Mouse (Mus musculus): Measurements from ENCODE around the gene Mnt.
"Not testable (repeated sequence)": the region's sequence is repeated elsewhere in the genome, so short reads cannot be mapped to it uniquely, and the experiment has no call there.

Mnt gene

GRCm38 (mm10) chr11:74830256-74831161, at the start of gene Mnt:
Mnt (plus strand) TSS chr11:74830920.
- peak; percentile 91 for DNase-seq (ENCODE audit: low spot score)

- DNase-seq (ENCODE audit: low spot score), result no peak
Observed at GRCm38 (mm10) chr11:74792874-74793273, 37.8 kb upstream of the Mnt start.

- DNase-seq (ENCODE audit: low spot score), result no peak
Observed at GRCm38 (mm10) chr11:74800658-74801057, 30.1 kb upstream of the Mnt start.

- no peak for DNase-seq (ENCODE audit: low spot score)
Observed at GRCm38 (mm10) chr11:74804081-74804627, 26.6 kb upstream of the Mnt start.

DNA sequence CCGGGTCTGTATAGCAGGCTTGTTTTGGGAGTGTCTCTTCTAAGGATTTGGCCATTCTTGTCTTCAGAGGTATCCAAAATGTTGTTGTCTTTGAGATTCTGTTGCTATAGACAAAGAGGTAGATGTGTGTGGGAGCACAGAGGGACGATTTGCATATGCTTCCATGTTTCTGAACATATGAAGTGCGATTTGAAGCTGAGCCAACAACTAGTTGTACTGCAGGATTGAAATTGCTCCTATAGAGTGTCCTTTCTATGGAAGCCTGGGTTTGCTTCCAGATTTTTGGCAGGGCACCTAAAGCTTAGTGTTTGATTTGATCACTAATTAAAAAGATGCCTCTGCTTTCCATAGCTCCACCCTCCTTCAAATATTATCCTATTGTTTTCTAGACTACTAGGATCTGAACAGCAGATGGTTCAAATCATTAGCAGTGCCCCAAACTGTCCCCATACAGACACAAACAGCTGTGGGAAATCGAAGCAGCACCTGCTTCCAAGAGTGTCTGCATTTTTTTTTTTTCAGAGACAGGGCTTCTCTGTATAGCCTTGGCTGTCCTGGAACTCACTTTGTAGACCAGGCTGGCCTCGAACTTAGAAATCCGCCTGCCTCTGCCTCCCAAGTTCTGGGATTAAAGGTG, 23.4 kb upstream of the Mnt start:
- no peak for DNase-seq (ENCODE audit: low spot score)

DNA sequence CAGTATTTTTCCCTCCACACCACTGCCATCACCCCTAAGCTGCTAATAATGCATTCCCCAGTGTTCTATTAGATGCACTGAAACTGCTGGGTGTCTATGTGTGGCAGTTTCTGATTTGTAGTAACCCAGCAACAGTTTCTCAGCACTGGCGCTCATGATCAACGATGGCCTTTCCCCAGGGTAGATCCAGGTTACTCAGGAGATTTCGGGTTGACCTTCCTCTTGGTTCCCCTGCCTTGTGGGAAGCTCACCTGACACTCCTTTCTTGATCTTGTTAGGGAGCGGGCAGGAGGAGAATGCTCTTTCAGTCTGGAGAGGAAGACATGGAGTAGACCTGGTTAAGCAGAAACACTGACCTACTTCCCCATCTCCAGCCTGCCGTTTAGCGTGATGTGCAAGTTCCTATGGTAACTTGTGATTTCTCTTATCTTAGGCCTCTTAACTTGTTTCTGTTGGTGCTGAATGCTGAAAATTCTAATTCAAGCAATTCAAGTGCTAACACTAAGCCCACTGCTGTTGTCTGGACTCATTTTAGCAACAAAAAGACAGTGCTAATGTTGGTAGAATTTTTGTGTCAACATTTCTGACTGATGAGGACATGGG, 22.4 kb upstream of the Mnt start:
- no peak for DNase-seq (ENCODE audit: low spot score)

DNA sequence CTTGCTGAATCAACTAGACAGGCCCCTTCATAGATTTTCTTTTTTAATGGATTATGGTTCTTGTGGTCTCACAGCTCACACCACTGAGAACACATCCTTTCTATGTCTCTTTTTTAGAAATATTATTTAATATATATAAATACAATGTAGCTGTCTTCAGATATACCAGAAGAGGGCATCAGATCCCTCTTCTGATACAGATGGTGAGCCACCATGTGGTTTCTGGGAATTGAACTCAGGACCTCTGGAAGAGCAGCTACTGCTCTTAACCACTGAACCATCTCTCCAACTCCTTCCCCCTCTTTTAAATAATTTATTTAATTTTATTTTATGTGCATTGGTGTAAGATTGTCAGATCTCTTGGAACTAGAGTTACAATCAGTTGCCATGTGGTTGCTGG, 20.6 kb upstream of the Mnt start:
- no peak for DNase-seq (ENCODE audit: low spot score)

DNA sequence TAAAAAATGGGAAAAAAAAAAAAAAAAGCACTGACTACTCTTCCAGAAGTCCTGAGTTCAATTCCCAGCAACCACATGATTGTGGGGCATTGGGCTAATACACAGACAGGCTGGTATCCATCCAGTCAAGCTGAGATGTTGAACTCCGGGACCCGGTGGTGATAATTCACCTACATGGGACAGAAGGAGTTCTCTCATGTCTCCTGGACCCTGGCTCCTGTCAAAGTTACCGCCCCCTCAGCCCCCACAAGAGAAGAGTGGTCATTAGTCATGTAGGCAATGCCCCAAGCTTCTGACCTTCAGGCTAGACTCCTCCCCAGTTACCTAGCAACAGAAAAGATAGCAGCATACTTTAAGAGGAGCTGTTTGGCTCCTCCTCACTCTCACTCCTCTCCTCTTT, 19.7 kb upstream of the Mnt start:
- DNase-seq (ENCODE audit: low spot score), result not testable (repeated sequence)

- no peak for DNase-seq (ENCODE audit: low spot score)
Observed at GRCm38 (mm10) chr11:74811538-74811937, 19.2 kb upstream of the Mnt start.

- no peak for DNase-seq (ENCODE audit: low spot score)
Observed at GRCm38 (mm10) chr11:74815795-74816194, 14.9 kb upstream of the Mnt start.

- DNase-seq (ENCODE audit: low spot score), result no peak
Observed at GRCm38 (mm10) chr11:74820921-74821320, 9.8 kb upstream of the Mnt start.

GRCm38 (mm10) chr11:74821463-74821862, 9.3 kb upstream of the Mnt start:
- DNase-seq (ENCODE audit: low spot score), result no peak

DNA sequence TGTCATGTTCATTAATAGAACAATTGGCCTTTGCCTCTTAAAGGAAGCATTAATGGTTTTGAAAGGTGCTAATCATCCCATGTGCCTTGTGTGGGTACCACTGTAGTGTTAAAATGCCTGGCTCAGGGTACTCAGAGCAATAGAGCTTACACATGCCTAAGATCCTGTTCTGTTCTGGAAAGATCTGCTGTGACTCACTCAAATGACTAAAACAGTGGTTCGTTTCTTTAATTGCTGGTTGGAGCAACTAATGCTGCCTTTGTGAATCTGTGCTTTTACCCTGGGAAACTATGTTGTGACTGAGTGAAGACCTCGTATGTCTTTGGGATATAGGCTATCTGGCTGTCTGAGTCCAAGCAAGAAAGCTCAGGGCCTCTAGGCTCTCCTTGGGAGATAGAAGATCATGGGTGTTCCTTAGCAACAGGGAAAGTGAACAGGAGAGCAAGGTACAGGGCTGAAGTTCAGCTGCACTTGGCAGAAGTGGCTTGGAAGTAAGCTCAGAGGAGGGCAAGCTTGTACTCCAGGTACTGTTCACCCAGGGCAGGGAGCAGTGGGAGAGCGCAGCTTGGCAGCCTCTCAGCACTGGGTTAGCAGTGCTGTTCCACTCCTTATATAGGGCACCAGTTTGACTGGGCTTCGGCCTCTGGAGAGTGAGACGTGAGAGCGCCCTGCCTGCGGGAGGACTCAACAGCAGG, 7.8 kb upstream of the Mnt start:
- DNase-seq (ENCODE audit: low spot score), result no peak

DNA sequence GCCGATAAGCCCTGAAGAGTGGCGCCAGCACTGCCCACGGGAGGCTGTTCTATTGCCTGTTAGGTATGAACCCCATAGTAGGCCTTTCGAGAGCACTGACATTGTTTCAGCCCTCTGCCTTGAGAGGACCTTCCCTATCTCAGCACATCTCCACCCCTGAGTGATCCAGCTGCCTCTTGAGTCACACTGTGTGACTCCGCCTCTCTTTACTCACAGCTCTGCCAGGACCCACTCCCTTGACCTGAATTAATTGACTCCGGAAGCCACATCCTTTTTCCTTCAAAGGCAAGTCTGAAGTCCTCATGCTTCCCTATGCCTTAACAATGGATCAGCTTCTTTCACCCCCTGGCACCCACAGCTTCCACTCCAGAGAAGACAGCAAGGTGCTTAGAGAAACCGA, 4.6 kb upstream of the Mnt start:
- DNase-seq (ENCODE audit: low spot score), result no peak

DNA sequence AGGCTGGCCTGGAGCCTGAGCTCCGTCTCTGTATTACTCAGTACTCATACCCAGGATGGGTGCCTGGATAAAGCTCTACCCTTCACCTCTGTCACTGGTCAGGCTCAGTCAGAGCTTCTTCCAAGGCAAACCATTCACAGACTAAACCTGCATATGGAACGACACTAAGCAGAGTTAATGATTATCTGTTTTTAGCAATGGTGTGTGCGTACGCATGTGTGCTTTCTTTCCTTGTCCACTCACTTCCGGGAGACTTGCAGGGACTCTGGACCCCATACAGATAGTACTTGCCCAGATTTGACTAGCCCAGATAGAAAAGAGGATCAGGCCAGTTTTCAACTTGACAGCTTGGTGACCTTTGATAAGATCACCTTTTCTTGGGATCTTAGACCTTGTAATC, 4.0 kb upstream of the Mnt start:
- DNase-seq (ENCODE audit: low spot score), result no peak

DNA sequence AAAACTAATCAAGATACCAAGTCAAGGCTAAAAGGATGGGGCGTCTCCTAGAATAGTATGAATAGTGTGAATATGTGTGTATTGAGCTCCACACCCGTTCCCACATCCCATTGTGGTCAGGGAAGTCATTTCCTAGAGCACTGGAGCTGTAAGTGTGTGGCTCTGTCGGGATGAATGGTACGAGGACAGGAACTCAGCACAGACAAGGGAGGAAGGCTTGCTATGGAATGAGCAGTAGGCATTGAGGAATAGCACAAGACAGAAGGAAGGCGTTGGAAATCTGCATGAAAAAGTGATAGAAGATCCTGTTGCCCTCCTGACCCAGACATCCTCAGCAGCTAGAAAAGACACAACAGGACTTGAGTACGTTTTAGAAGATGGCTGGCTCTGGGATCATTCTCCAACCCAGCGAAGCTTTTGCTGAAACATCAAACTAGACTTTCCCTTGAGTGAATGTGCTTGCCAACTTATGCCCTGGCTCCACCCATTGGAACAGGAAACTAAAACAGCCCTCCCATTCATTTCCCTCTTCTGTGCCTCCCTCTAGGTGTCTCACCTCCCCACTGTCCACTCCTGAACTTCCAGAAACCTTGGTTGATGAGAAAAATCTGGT, 2.8 kb upstream of the Mnt start:
- DNase-seq (ENCODE audit: low spot score), result no peak

DNA sequence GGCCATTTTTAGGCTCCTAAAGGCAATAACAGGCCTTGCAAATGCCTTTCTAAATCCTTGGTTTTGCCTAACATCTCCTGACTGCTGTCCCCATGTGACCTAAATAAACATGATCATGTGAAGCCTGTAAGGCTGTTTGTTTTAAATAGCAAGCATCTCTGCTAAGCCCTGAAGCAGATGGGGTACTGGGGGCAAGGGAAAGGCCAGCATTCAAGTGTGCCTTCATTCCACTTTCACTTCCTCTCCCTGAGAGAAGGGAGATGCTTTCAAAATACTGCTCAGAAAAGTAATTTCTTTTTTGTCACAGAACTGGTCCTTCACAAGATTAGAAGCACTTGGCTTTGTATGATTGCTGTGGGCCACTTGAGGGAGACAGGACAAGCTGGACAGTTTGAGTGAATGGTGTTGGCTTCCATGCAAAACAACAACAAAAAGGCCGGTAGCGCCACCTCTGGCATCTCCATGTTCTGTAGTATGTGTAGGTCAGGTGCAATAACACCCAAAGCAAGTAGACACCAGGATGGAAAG, 2.3 kb upstream of the Mnt start:
- no peak for DNase-seq (ENCODE audit: low spot score)

GRCm38 (mm10) chr11:74828965-74829550, 1.7 kb upstream of the Mnt start:
- DNase-seq (ENCODE audit: low spot score), result no peak

DNA sequence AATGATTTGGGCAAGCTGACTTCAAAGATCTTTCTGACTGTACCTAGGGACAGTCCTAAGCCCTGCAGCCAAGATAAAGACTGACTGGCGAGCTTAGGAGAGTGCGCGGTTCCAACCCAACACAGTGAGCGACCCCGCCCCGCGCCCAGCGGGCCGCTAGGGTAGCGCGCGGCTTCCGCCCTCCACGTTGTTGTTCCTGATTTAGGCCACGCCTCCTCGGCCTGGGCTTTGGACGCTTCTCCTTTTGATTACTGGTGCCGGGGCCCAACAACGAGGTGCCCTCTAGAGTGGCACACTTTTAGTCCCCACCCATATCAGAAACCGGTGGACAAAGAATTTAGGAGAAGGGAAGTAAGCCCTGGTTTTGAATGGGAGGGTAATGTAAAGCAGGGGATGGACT, 908 bp upstream of the Mnt start:
- no peak for DNase-seq (ENCODE audit: low spot score)

DNA sequence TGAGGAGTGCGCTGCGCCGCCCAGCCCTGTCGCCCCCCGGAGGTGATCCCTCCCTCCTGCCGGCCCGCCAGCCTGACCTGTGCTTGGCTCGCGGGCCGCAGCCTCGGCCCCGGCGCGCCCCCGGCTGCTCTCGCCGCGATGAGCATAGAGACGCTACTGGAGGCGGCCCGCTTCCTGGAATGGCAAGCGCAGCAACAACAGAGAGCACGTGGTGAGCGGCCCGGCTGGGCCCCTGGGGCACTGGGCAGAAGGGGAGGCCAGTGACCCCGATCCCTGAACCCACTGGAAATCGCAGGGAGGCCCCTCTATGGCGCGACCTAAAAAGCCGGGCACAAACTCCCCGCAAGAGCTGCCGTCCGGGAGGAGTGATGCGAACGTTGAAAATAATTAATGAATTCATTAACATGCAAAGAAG, 478 bp downstream of the Mnt start:
- DNase-seq (ENCODE audit: low spot score), result no peak

Data from urinary bladder, postnatal 10 days (tissue).